Mouse (Mus musculus): Measurements from ENCODE around the gene Ppp1r12c. TPM values are rescaled to one million over a fixed set of nuclear protein-coding genes. Genes with fewer than 3 reads are reported as not detected.

Ppp1r12c gene
- polyA plus RNA-seq, 1 experiment, result 293 TPM

DNA sequence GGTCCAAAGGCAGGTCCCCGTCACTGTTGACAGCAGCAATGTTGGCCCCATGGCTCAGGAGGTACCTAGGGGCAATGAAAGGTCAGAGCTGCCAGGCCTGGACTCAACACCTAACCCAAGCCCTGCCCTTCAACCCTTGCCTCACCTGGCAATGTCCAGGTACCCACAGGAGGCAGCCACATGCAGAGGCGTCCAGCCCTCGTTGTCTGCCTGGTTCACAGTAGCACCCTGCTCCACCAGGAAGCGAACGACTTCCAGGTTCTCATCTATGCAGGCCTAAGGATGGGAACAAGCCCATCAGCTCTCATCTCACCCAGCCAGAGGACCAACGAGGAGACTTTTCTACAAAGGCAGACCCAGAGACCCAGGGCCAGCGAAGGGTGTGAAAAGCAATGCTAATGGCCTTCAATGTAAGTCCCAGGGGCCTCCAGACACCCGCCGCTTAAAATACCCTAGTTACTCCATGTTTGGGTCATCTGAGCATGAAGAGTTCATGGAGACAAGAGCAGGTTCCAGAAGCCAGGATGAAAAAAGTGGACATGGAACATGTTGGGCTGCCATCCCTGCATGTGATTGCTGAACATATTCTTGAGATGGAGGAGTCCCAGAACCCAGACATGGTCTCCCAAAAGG, 4.1 kb downstream of the Ppp1r12c start:
- no peak for TF ChIP-seq POLR2A (IDR thresholded peaks at IDR 0.05; ENCODE audit: borderline replicate concordance, low read depth, low read length)
- TF ChIP-seq CTCF (IDR thresholded peaks at IDR 0.05; ENCODE audit: low read depth, low read length), result no peak
- H3K27ac ChIP-seq (ENCODE audit: insufficient read depth, low read depth, low read length), result no peak overlapping the region
- no peak overlapping the region for H3K4me3 ChIP-seq (ENCODE audit: insufficient read depth, low read length)
- peaks cover 66% of the 10 kb centered on the region for H3K4me1 ChIP-seq (ENCODE audit: control insufficient read depth, insufficient read depth, low read length)

DNA sequence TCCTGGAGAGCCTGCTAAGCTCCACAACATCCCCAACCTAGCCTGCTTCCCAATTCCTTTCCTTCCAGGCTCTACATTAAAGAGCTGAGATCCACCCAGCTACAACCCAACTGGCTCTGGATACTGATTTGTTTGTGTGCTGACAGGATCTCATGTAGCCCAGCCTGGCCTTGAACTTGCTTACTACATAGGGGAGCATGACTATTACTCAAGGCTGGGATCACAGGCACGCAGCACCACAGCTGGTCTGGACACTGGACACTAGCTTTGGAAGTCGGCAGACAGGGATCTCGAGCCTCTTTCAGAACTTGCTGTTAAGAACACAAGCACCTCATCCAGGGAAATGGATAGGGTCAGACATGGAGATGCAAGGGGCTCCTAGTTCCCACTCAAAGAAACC, 5.0 kb downstream of the Ppp1r12c start:
- TF ChIP-seq CTCF (IDR thresholded peaks at IDR 0.05; ENCODE audit: low read depth, low read length) (no peak), POLR2A (IDR thresholded peaks at IDR 0.05; ENCODE audit: borderline replicate concordance, low read depth, low read length) (no peak)
- Histone ChIP-seq H3K4me1 (ENCODE audit: control insufficient read depth, insufficient read depth, low read length) (peaks cover 75% of the 10 kb centered on the region), H3K27ac (ENCODE audit: insufficient read depth, low read depth, low read length) (no peak overlapping the region), H3K4me3 (ENCODE audit: insufficient read depth, low read length) (no peak overlapping the region)

DNA sequence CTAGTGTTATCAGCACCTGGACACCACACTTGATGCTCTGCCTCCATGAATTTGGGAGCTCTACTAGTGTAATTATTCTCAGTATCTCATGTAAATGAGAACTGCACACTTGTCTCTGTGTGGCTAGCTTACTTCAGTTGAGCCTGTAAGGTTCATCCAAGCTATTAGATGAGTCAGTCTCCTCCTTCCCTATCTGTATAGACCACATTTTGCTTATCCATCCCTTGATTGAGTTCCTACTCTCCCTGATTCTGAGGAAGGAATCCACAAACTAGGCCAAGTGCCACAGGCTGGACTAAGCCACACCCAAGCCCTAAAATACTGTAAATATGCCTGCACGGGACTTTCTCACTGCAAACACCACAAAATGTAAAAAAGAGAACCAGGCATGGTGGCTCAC, 7.5 kb downstream of the Ppp1r12c start:
- Histone ChIP-seq H3K4me1 (ENCODE audit: control insufficient read depth, insufficient read depth, low read length) (peaks cover 74% of the 10 kb centered on the region), H3K27ac (ENCODE audit: insufficient read depth, low read depth, low read length) (peak overlapping the region; percentile 69), H3K4me3 (ENCODE audit: insufficient read depth, low read length) (no peak overlapping the region)
- TF ChIP-seq POLR2A (IDR thresholded peaks at IDR 0.05; ENCODE audit: borderline replicate concordance, low read depth, low read length) (no peak), CTCF (IDR thresholded peaks at IDR 0.05; ENCODE audit: low read depth, low read length) (no peak)

DNA sequence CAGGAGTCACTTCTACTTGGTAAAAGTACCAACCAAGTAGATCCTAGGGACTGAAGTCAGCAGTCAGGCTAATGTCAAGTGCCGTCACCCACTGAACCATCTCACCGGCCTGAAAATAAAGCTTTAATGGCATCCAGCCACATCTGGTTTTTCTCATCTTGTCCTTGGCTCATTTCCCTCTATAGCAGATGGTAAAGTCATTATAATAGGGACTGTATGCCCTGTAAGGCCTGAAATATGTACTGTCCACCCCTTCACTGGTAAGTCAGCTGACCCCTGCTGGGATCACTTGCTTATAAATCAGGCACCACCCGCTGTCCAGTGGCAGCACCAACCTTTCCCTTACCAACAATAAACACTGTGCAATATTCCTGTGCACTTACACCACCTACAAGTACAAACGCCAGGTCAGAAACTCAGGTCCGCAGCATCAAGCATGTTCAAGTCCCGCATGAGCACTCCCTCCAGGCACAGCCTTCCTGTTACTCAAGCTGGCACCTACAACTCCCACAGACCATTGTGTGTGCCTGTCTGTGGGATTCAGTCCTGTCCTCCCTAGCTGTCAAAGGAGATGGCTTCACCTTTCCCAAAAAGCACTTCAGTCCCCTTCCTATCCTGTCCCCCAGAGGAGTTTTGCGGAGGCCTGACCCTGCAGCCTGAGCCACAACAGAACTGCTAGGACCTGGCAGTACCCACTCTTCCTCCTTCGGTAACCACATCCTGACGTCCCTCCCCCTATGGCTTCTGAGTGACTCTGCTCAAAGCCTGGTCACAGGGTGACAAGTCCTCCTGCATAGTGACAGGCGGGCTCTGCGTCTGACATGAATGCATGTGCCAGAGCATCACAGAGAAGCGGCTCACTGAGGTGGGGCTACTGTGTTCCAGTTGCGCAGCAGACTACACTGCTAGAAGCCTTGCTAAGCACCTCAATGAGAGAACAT, 8.9 kb downstream of the Ppp1r12c start:
- Histone ChIP-seq H3K4me3 (ENCODE audit: insufficient read depth, low read length) (no peak overlapping the region), H3K4me1 (ENCODE audit: control insufficient read depth, insufficient read depth, low read length) (peaks cover 60% of the 10 kb centered on the region), H3K27ac (ENCODE audit: insufficient read depth, low read depth, low read length) (peak overlapping the region; percentile 45)
- TF ChIP-seq POLR2A (IDR thresholded peaks at IDR 0.05; ENCODE audit: borderline replicate concordance, low read depth, low read length), result no peak
- no peak for TF ChIP-seq CTCF (IDR thresholded peaks at IDR 0.05; ENCODE audit: low read depth, low read length)

DNA sequence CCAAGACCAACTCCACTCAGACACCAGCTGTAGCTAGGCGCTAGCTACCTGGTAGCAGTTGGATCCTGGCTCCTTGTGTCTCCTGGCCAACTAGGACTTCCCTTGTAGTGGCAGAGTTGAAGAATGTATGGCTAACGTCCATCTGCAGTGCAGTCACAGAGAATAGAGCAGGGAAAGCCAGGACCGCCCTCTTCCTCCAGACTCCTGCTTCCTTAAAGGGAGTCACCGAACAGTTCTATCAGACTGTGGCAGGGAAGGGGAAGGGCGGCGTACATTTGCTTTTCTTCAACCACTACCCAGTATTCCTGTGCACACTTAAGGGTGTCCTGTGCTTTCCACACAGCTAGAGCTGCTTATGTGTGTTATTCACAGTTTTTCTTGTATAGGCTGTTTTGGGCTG, 10.2 kb downstream of the Ppp1r12c start:
- H3K4me3 ChIP-seq (ENCODE audit: insufficient read depth, low read length), result no peak overlapping the region
- H3K4me1 ChIP-seq (ENCODE audit: control insufficient read depth, insufficient read depth, low read length), result peaks cover 54% of the 10 kb centered on the region
- H3K27ac ChIP-seq (ENCODE audit: insufficient read depth, low read depth, low read length), result peak overlapping the region; percentile 27; the same call in 1 of the 2 replicates
- TF ChIP-seq CTCF (IDR thresholded peaks at IDR 0.05; ENCODE audit: low read depth, low read length), result no peak
- TF ChIP-seq POLR2A (IDR thresholded peaks at IDR 0.05; ENCODE audit: borderline replicate concordance, low read depth, low read length), result no peak

DNA sequence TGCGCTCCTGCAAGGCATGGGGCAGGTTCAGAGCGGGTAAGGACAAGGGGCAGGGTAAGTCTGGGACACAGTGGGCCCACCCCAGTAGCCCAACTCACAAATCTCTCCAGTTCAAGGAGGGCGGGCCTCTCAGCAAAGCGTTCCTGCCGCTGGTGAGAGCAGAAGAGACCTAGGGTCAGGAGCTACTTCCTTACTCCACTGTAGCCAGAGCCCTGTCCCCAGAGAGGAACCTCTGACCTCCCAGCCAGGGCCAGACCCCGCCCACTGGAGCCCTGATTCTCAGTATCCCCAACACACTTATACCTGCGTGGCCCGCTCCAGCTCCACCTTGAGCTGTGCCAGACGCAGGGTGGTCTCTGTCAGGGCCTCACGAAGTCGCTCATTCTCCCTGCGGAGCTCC, 19.2 kb downstream of the Ppp1r12c start:
- no peak for TF ChIP-seq CTCF (IDR thresholded peaks at IDR 0.05; ENCODE audit: low read depth, low read length)
- TF ChIP-seq POLR2A (IDR thresholded peaks at IDR 0.05; ENCODE audit: borderline replicate concordance, low read depth, low read length), result no peak
- H3K27ac ChIP-seq (ENCODE audit: insufficient read depth, low read depth, low read length), result no peak overlapping the region
- no peak overlapping the region for H3K4me3 ChIP-seq (ENCODE audit: insufficient read depth, low read length)
- H3K4me1 ChIP-seq (ENCODE audit: control insufficient read depth, insufficient read depth, low read length), result no peaks in the 10 kb centered on the region

DNA sequence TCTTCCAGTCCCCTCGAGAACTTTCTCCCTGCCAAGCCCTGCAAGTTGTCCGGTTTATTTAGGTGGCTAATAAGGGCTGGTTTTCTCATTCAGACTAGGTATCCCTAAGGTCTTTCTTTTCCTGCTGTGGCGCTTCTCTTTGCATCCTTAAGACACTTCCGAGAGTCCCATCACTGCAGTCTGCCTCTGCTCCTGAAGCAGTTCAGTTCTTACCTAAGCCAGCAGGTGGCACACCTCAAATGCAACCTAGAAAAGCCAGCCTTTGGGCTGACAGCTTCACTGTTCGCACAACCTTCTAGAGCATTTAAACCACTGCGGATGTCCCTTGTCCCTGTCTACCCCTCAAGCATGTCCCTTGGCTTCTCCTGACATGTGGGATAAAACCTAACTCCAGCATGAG, 21.8 kb downstream of the Ppp1r12c start:
- Histone ChIP-seq H3K4me3 (ENCODE audit: insufficient read depth, low read length) (no peak overlapping the region), H3K27ac (ENCODE audit: insufficient read depth, low read depth, low read length) (no peak overlapping the region), H3K4me1 (ENCODE audit: control insufficient read depth, insufficient read depth, low read length) (no peaks in the 10 kb centered on the region)
- no peak for TF ChIP-seq CTCF (IDR thresholded peaks at IDR 0.05; ENCODE audit: low read depth, low read length)
- no peak for TF ChIP-seq POLR2A (IDR thresholded peaks at IDR 0.05; ENCODE audit: borderline replicate concordance, low read depth, low read length)

DNA sequence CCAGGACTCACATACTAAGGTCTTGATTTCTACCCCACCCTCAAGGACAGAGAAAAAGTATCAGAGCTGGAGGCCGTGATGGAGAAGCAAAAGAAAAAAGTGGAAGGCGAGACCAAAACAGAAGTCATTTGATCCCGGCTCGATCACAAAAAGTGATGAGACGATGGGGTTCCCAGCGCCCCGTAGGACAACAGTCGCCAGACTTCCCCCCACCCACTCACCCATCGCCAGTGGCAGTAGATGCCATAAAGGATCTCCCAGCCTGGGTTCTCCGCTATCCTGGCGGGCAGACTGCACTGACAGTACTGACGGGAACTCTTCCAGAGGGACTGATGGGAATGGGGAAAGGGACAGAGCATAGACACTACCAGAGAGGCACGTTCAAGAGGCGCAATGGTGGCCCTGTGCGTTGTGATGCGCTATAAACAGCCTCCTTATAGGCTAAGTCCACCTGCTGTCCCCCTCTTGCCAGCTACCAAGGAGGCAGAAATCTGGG, 22.6 kb downstream of the Ppp1r12c start:
- Histone ChIP-seq H3K4me1 (ENCODE audit: control insufficient read depth, insufficient read depth, low read length) (no peaks in the 10 kb centered on the region), H3K4me3 (ENCODE audit: insufficient read depth, low read length) (peak overlapping the region; percentile 46), H3K27ac (ENCODE audit: insufficient read depth, low read depth, low read length) (no peak overlapping the region)
- TF ChIP-seq CTCF (IDR thresholded peaks at IDR 0.05; ENCODE audit: low read depth, low read length) (no peak), POLR2A (IDR thresholded peaks at IDR 0.05; ENCODE audit: borderline replicate concordance, low read depth, low read length) (no peak)

DNA sequence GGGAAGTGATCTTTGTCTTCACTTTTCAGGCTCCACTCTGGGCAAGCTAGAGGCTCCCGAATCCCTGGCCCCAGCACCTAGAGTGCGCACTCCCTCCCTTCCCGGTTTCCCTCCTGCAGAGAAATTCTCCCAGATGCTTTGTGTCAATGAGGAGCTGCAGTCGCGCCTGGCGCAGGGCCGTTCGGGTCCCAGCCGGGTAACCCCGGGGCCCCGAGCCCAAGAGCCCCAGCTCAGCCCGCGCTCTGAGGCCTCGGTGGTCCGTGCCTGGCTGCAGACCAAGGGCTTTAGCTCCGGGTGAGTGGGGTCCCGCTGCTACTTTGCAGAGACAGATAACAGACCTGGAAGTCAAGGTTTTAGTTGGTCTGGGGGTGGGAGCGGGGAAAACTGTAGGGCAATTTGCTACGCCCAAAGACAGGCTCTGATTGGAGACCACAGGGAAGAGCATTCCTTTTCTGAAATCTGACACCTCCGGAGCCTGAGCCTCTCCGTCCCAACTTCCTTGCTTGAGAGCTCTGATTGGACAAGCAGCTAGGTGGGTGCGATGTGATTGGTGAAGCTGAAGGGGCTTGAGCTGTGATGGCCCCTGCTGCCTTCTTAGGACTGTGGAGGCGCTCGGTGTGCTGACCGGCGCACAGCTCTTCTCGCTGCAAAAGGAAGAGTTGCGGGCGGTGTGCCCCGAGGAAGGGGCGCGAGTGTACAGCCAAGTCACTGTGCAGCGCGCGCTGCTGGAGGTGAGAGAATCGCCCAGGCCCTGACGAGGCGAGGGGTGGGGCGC, 23.3 kb downstream of the Ppp1r12c start:
- H3K4me1 ChIP-seq (ENCODE audit: control insufficient read depth, insufficient read depth, low read length), result no peaks in the 10 kb centered on the region

More for the DNA sequence above, 23.3 kb downstream of the Ppp1r12c start:
- TF ChIP-seq POLR2A (IDR thresholded peaks at IDR 0.05; ENCODE audit: borderline replicate concordance, low read depth, low read length) (no peak), CTCF (IDR thresholded peaks at IDR 0.05; ENCODE audit: low read depth, low read length) (no peak)
- Histone ChIP-seq H3K4me3 (ENCODE audit: insufficient read depth, low read length) (peak overlapping the region; percentile 46), H3K27ac (ENCODE audit: insufficient read depth, low read depth, low read length) (no peak overlapping the region)
